Mouse (Mus musculus) C2C12 (cell line): ENCODE results near the gene Rptor.

Source experiments
- CEBPB ChIP-seq: IDR thresholded peaks from one replicate; pipeline ENCODE4 v1.6.1; 2011; ENCODE audit warnings: low read depth, mild to moderate bottlenecking, control low read depth, moderate library complexity
- CTCF ChIP-seq: IDR thresholded peaks from one replicate; pipeline ENCODE4 v1.5.1; 2011; ENCODE audit not compliant: control insufficient read depth, insufficient read depth, insufficient read length
- MYOD1 ChIP-seq: IDR thresholded peaks from one replicate; pipeline ENCODE4 v1.6.1; 2011; ENCODE audit warnings: low read depth; ENCODE audit not compliant: control insufficient read depth, insufficient read length
- USF1 ChIP-seq: IDR thresholded peaks from one replicate; pipeline ENCODE4 v1.6.1; 2011; ENCODE audit warnings: low read depth, mild to moderate bottlenecking, control low read depth, moderate library complexity

DNA sequence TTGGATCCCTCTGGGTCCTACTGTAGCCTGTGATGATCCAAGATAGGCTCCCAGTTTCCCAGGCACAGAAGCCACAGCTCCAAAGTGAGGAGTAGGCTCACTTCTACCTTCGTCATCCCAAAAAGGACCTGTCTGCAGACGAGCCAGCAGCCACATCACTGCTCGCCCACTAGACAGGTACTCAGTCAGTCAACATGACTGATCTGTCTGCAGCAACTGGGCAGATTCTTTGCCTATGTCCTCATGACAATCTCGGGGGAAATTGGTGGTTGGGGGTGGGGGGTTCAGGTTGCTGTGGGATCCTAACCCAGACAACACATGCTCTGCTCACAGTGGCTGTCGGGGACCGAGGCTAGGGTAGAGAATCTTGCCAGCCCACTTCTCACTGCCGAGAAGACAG, 194.1 kb downstream of the Rptor start:
- TF ChIP-seq CTCF (no peak), CEBPB (no peak), USF1 (no peak), MYOD1 (peak; percentile 52)
